Mouse (Mus musculus): ENCODE measurements at regions not wholly inside any gene's neighbourhood (a gene's known extent, or its start where the extent isn't known, plus 50 kb on each side); places are given as distances from the start of the nearest gene placed in this dataset.

DNA sequence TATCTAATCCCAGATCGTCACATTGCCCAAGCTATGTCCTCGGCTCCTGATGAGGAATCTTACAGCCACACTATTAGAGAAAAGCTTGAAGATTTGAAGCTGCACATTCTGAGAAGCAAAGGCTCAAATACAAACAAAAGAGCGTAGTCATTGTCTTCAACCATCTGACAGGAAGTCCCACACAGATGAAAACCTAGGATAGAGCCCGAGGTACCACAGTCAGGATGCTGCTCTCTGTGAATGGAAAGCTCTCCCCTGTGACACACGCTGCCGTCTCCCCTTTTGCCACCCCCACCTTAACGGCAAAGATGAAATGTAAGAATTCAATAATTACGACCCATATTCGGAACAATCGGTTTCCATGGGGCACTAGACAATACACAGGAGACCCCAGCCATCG is 237.2 kb downstream of the Prdm2 start:
- intact Hi-C loops (cut with DNase I) = no loop called here
- DNase-seq (ENCODE audit: low spot score in 2 of 2) = no peak

DNA sequence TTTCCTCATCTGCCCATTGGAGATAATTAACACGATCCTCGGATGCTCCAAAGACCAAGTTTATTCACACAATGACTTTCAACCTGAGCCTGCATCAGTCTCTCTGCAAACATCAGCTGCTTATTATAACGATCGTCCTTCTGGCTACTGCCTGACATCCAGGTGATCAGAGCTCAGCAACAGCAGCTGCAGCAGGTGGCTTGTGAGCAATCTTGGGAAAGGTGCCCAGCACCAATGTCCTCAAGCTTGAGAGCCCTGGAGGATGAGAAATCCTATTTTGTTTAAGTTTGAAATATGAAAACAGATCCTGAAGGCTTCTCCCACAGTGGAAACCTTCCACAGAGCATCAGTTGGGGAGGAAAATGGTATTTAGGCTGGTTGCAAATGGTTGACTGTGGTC is 242.8 kb downstream of the Prdm2 start:
- intact Hi-C loops (cut with DNase I) = no loop called here
- peak; percentile 12 to 23 for DNase-seq (ENCODE audit: low spot score in 2 of 2)

DNA sequence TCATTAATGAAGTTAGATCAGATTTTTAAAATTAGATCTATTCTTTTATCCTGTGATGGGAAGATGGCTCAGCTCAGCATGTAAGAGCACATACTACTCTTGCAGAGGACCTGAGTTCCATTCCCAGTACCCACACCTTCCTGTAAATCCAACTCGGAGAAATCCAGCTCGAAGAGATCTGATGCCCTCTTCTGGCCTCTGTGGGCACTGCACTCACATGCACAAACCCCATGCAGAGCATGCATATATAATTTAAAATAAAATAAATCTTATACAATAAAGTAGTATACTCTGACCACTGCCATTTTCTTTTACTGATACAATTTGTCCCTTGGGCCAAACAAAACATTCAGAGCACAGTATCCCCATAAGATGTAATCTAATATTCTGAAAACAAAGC is 245.2 kb downstream of the Prdm2 start:
- intact Hi-C loops (cut with DNase I) = no loop called here
- DNase-seq (ENCODE audit: low spot score in 2 of 2) = no peak

DNA sequence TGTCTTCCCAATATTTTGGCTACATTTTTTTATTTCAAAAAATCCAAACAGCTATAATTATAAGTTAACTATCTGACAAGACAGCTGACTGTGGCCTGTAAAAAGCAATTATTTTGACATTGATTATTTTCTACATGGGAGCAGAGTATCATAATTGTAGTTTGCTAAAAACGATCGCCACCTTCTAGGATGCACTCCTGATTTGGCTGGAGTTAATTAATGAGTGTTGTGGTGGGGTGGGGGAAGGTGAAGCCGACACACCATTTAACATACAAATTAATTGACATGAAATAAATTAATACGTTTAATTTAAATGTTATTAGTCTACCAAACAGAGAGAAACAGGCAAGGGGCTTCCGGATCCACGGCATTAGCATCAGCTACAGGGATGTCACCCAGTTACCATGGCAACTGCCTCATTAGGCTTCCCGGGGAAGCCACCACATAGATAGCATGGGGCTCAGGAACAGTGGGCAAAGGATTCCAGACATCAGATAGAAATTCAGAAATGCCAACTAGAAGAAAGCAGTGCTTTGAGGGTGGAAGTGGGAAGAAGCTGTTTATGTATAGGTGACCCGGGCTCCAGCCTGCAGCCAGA is 255.9 kb downstream of the Prdm2 start:
- DNase-seq (ENCODE audit: low spot score in 2 of 2) = no peak
- intact Hi-C loops (cut with DNase I) = no loop called here

DNA sequence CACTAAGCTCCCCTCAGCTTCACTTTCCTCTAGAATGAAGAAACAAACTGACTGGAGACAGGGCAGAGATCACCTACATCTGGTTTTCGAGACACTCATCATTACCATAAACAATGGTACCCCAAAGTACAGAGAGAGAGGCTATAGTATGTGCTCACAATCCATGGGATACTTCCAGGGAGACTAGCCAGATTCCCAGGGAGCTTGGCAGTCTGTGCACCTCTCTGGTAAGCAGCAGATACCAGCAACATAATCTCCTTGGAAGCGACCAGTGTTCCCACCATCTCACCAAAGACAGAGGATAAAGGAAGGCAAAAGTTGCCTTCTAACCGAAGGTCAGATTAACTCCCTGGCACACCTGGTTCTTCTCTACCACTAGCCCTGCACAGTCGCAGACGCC is 256.4 kb downstream of the Prdm2 start:
- no peak for DNase-seq (ENCODE audit: low spot score in 2 of 2)
- intact Hi-C loops (cut with DNase I) = no loop called here

DNA sequence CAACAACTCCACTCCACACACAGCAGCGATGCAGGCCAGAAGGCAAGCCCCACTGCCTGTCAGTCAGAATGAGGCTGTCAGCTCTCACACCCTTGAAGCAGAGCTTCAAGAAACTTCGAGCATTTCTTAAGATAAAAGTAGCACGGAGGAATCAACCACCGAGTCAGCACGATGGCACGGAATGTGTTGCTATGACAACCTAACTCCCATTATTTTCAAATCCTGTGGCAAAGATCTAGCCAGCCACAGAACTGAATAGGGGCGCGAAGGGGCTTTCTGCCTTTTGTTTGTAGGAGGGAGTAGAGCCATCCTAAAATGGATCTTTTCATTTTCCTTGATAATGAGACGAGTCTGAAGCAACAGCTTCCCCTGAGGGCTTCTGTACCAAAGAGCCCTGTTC is 259.1 kb downstream of the Prdm2 start:
- intact Hi-C loops (cut with DNase I) = no loop called here
- no peak for DNase-seq (ENCODE audit: low spot score in 2 of 2)

DNA sequence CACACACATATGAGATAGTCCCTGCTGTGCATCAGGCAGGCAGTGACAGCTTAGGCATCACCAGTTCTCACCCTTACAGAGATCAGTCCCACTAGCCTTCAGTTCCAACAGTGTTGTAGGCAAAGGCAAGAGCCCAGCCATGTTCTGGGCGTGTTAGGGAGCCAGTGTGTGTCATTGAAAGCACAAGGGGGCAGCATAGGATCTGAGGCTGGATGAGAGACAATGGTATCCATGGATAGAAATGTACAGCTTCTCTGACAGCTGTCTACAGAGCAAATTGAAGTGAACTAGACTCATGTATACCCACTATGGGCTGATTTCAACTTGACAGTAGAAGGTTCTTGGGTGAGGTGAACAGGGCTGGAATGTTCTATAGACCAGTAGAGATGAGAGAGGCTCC is 259.9 kb downstream of the Prdm2 start:
- intact Hi-C loops (cut with DNase I) = no loop called here
- DNase-seq (ENCODE audit: low spot score in 2 of 2) = no peak

DNA sequence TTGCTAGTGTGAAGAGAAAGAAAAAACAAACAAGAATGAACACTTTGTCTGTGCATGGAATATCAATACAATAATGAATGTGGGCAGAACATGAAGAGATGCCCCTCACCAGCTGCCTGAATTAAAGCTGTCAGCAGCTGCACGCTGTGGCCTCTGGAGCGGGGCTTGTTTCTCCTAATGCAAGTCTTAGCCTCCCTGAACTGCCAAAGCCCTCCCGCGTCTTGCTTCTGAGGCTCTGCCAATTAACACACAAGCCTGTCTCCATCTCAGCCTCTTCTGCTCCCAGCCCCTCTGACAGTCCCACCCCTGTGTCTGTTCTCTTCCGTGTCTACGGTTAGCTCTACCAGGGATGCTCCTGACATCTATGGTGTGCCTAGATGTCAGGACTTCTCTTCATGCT is 265.1 kb downstream of the Prdm2 start:
- no peak for DNase-seq (ENCODE audit: low spot score in 2 of 2)
- intact Hi-C loops (cut with DNase I) = no loop called here

DNA sequence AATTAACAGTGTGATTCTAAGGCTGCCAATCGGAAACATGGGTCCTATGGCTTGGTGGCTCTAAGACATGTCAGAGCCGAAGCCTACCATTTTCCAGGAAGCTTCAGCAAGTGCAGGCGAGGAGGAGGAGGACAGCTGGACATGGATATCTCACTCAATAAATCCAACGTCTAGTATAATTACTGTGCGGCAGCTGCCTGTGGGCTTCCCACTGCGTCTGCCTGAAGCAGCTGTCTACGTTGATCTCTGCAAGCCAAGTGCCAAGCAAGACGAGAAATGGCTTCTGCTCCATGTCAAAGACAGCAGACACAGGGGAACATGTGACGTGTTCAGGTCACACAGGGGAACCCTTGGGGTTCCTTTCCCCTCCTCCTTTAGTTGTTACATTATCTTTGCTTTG is 279.2 kb downstream of the Prdm2 start:
- intact Hi-C loops (cut with DNase I) = no loop called here
- no peak for DNase-seq (ENCODE audit: low spot score in 2 of 2)

DNA sequence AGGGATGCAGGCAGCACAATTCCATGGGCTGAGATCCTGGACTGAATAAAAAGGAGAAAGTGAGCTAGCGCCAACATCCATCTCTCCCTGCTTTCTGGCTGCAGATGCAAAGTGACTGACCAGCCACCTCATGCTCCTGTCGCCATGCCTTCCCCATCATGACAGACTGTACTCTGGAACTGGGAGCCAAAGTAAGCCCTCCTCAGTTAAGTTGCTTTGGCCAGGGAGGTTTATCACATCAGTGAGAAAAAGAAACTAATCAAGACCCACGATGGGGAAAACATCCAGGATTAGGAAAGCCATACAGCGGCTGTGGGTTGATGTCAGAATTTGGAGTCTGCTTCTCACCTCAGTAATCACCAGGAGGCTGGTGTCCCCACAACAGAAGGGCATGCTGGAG is 283.6 kb downstream of the Prdm2 start:
- intact Hi-C loops (cut with DNase I) = no loop called here
- no peak for DNase-seq (ENCODE audit: low spot score in 2 of 2)

DNA sequence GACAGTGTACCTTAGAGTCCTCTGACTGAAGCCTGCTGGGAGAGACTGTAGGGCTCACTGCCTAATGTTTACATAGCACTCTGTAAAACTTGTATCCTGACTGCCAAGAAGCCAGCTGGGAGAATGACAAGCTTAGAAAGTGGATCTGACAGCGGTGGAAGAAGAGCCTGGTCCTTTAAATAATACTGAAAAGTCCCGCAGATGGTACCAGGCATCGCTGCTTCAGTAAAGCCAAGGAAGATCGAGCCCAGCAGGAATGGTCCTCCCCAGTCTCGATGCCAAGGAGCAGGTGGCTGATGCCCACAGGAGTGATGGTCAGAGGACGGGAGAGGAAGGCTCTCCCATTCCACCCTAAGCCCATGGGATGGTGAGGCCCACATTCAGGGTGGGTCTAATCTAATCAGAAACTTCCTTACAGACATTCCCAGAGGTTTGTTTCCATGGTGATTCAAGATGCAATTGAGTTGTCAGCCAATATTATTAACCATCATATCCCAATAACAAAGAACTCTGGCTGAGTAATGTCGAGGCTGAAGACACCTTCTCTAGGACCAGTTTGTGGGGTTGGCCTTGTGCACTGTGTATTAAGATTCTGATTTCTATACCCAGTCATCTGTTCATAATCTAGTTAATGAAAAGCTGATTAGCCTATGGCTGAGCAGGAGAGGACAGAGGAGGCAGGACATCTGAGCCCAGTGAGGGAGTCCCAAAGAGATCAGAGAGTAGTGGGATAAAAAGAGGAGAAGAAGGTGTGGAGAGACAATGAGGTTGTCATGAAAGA is 285.3 kb downstream of the Prdm2 start:
- DNase-seq (ENCODE audit: low spot score in 2 of 2) = no peak
- intact Hi-C loops (cut with DNase I) = no loop called here

DNA sequence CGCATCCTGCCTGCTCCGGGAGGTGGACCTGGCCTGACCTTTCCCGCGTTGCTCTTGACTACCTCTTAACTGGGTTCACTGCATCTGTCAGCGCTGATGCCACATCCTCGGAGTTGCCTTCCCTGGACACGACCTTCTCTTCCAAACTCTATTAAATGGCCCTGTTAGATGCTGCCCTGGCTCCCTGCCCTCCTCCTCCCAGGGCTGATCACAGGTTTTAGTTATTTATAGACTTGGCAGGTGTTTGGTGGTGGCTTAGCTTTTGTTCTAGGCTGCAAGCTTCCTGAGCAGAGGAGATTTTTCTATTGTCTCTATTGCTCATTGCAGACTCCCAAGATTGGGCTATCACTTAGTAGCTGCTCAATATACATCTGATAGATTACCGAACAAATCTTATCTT is 287.7 kb downstream of the Prdm2 start:
- intact Hi-C loops (cut with DNase I) = no loop called here

DNA sequence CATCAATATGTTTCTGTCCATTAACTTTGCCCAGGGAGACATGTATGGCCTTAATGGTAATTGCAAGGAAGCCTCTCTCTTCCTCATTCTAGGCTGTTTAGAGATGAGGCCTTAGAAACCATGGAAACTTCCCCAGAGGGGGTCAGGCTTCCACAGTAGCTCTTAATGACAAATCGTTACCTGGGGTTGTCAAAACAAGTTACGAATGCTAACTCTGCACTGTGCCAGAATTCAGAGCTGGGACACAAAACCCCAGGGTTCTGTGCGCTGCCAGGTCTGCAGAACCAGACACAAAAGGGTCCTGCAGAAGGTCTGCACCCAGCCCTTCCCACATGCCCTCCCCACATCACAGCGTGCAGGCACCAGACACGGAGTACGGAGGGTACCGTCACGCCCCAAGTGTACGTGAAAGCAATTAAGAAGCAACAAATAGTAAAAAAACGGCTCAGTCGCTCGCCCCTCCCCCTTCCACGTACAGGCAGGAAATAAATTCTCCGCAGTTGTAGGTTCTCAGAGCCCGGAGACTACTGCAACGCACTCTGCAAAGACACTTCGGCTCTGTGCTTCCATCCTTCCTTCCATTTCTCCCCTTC is 303.3 kb downstream of the Prdm2 start:
- intact Hi-C loops (cut with DNase I) = loop anchor here (10.0 kb wide), 1 partner anchor 115 kb away; no protein-coding TSS in a partner anchor

More for the DNA sequence above, 287.7 kb downstream of the Prdm2 start:
- DNase-seq (ENCODE audit: low spot score in 2 of 2) = no peak

DNA sequence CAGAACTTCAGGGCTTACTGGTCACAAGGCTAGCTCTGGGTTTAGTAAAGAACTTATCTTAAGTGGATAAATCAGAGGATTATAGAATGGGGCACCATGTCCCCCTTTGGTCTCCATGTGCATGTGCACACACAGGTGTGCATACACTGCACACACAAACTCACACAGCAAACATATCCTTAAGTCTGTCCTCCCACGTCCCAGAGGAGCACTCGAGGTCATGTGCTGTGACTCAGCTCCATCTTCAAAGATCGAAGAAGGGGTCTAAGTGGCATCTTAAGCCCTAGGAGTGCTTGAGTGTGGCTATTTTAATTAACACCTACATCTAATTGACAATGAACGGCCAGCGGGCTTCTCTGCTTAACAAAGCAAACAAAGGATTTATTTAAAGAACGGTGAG is 304.0 kb downstream of the Prdm2 start:
- intact Hi-C loops (cut with DNase I) = loop anchor here (10.0 kb wide), 1 partner anchor 116 kb away; no protein-coding TSS in a partner anchor

More for the DNA sequence above, 303.3 kb downstream of the Prdm2 start:
- no peak for DNase-seq (ENCODE audit: low spot score in 2 of 2)

DNA sequence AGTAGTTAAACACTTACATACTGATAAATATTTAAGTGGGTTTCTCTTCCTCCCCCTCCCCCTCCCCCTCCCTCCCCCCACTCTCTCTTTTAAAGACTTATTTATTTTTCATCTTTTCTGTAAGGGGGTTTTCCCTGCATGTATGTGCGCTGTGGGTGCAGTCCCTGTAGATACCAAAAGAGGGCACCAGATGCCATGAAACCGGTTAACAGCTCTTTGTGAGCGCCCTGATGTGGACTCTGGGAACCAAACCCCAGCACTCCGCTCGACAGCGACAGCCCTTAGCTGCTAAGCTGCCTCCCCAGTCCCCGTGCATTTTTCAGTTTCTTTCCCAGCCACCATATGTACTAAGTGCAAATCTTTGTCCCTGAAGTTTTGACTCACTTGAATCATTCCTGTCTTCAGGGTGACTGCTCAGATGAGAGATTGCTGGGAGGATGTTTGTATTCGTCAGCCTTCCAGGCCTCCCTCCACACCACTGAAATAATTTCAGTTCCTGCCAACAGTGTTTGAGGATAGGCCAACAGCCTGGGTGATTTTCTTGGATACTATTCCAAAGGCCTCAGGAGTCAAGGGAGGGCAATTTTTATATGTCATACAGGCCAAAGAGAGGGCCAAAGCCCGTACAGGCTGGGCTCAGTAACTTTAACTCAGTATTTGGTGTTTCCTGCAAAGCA is 309.3 kb downstream of the Prdm2 start:
- intact Hi-C loops (cut with DNase I) = loop anchor here (10.0 kb wide), 1 partner anchor 121 kb away; no protein-coding TSS in a partner anchor

More for the DNA sequence above, 304.0 kb downstream of the Prdm2 start:
- no peak for DNase-seq (ENCODE audit: low spot score in 2 of 2)

DNA sequence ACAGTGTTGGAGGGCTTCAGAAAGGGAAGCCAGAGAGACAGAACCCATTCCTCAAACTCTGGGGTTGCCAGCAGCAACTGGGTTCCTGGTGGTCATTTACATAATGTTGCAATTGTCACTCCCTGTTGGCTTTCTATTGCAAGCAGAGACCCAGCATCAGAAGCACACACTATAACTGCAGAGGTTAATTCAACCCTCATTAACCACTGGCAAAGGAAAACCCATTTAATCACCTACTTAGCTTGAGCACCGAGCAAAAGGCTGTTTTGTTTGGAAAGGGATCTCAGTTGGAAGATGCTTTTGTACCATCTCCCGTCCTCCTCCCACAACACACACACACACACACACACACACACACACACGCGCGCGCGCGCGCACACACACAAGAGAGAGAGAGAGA is 312.0 kb downstream of the Prdm2 start:
- intact Hi-C loops (cut with DNase I) = loop anchor here (10.0 kb wide), 1 partner anchor 124 kb away; no protein-coding TSS in a partner anchor
- DNase-seq (ENCODE audit: low spot score in 2 of 2) = no peak

More for the DNA sequence above, 309.3 kb downstream of the Prdm2 start:
- no peak for DNase-seq (ENCODE audit: low spot score in 2 of 2)

DNA sequence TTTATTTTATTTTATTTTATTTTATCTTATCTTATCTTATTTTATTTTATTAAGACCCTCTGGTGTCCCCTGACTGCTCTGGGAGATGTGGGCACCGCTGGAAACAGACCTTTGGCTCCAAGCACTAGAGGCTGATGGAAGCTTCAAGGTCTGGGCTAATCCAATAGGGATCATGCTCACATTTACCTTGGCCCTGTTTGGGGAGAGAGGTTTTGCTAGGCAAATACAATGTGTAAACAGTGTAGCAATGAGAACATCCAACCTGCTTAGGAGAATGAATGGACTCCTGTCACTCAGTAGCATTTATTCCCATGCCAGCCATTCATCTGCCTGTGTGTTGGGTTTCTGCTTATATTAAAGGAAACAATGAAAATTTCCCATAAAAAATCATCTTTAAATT is 313.8 kb downstream of the Prdm2 start:
- intact Hi-C loops (cut with DNase I) = no loop called here
- no peak for DNase-seq (ENCODE audit: low spot score in 2 of 2)

DNA sequence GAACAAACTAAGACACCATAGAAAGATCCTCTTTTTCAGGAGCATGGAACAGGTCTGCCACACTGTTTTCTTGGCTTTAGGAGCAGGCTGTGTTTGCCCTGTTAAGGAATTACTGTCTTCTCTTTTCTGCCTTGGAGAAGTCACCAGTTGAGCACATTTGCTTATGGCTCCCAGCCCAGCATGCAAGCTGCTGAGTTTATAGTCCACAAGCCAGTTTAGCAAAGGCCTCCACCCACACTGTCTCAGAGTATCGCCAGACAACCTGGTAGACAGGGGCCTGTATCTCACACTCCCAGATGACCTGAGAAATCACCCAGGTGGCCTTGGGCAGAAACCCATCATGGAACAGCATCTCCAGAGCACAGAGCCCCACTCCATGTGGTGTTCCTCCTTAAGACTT is 322.1 kb downstream of the Prdm2 start:
- intact Hi-C loops (cut with DNase I) = no loop called here
- DNase-seq (ENCODE audit: low spot score in 2 of 2) = peak; percentile 8 to 16

DNA sequence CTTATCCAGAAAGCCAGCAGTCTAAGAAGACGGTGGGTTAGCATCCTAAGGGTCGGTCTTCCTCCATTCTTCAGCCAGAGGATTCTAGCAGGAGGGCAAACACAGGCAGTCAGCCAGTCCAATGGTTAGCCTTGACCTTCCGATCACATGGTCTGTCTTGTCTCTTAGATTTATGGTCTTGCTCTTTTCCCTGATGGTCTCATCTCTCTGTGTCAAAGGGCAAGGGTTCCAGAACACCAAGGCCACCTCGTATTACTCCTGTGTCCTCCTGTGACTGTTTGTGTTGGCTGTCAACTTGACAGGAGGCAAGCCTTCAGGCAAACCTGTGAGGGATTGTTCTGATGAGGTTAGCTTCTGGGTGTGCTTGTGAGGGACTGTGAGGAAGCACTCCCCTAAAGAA is 323.9 kb downstream of the Prdm2 start:
- intact Hi-C loops (cut with DNase I) = loop anchor here (10.0 kb wide), 2 partner anchors 644 to 734 kb away; no protein-coding TSS in a partner anchor
- no peak for DNase-seq (ENCODE audit: low spot score in 2 of 2)

DNA sequence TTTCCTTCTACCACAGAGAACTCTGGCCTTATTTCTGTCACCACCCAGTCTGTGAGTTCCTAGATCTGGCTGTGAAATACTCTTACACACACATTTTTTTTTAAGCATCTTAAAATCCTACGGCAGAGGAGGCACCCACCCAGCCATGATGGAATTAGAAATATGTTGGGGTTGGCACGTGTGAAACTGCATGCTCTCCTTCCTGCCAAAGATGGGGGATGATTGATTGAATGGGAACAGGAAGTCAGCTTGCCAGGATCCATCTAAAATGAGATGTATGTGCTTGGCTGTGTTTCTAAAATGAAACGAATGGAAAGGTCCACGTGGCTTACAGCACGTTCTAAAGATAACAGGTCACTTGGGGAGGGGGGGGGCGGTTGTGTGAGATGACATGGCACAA is 324.9 kb downstream of the Prdm2 start:
- intact Hi-C loops (cut with DNase I) = loop anchor here (10.0 kb wide), 2 partner anchors 643 to 733 kb away; no protein-coding TSS in a partner anchor
- peak; percentile 33 to 52 for DNase-seq (ENCODE audit: low spot score in 2 of 2)

Data from left cerebral cortex, postnatal 36 days (tissue).